Mouse (Mus musculus): ENCODE measurements around the gene Pou2f3.

Gene Pou2f3

GRCm38 (mm10) chr9:43110286-43110980, 99.7 kb downstream of the Pou2f3 start:
- DNase-seq (ENCODE audit: low spot score in 2 of 2), result no peak

DNA sequence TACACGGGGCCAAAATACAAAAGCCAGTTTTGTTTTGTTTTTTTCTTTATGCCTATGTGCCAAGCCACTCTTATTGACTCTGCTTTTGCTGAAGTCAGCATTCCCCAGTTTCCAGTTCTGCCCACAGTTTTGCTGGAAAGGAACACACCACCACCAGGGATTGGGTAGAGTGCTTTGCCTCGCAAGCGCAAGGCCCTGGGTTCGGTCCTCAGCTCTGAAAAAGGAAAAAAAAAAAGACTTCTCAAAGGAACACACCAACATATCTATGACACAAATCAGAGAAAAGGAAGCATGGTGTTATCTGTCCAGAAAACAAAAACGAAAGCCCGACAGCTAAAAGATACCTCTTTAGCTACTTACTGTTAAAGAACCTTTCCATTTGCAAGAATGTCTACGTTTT, 101.0 kb downstream of the Pou2f3 start:
- DNase-seq (ENCODE audit: low spot score in 2 of 2), result no peak

DNA sequence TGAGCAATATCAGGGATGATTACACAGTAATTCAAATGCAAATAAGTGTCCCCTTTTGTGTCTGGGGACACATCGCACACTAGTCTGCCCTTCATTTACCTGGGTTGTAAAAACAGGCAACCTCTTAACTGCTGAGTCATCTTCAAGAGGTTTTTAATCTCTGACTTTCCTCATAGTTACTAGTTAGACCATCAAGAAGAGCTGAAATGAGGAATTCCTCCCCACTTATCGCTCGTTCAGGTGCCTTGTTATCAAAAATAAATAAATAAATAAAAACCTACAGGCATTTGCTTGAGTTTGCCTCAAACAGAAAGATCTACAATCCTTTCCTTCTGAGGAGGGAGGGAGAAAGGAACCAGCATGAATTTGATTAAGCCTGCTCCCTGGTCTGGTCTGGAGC, 101.4 kb downstream of the Pou2f3 start:
- DNase-seq (ENCODE audit: low spot score in 2 of 2), result no peak

DNA sequence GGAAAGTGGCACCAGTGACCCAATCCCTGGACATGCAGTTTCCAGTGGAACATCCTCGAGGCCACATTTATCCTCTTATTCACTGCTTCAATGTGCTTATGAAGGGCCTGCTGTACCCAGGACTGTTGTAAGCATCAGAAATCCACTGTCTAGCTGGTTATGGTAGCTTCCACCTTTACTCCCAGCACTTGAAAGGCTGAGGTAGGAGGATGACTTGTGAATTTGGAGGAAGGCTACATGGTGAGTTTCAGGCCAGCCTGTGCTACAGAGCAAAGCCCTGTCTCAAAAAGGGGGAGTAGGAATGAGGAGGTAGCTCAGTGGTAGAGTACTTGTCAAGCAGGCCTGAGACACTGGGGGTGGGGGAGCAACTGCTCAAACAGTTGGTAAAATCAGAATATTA, 102.1 kb downstream of the Pou2f3 start:
- DNase-seq (ENCODE audit: low spot score in 2 of 2), result no peak

GRCm38 (mm10) chr9:43107555-43107954, 102.6 kb downstream of the Pou2f3 start:
- no peak for DNase-seq (ENCODE audit: low spot score in 2 of 2)

DNA sequence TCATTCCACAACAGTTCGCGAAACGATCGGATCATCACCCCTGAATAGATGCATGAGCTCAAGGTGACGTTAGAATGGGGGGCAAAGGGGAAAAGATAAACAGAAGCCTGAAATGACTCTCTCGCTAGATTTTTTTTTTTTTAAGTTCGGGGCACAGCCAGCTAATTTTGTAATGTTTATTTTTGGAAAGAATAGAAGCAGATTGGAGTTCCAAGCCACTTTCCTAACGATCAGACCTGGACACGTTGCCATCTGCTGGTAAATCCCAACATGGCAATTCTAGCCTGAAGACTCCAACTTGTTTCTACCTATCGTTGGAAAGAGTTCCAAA, 103.0 kb downstream of the Pou2f3 start, which contains the start of gene Arhgef12:
Arhgef12 (minus strand) TSS at position 53 of the 331 bp plus-strand sequence.
- DNase-seq (ENCODE audit: low spot score in 2 of 2), result no peak

DNA sequence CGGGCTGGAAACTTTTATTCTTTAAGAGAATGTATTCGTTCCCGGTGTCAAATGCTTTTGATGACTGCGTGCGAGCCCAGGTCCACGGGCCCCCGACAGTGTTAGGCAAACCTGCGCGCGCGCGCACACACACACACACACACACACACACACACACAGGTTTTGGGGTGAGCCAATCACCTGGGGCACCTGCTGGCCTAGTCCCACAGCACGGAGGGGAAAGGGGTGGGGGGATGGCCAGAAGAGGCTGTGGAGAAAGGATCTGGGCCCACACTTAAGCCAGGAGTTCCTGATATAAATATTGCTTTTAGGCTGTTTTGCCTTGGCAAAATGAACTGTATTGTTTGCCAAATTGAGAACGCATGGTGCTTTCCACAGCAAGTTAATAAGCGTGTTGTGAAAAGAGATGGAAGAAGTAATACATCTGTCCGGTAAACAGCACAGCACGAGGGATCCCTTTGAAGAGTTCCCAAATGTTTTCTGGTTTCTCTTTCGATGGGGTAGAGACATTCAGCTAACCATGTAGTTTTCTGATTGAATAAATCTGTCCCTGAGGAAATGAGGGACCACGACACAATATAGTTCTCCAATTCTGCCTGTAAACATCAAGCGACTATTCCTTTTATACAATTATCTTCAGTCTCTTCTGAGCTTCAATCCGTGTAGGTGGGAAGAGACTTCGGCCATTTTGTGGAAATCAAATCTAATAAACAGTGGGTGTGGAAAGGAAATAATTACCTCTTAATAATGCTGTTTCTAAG, 103.6 kb downstream of the Pou2f3 start:
- no peak for DNase-seq (ENCODE audit: low spot score in 2 of 2)

DNA sequence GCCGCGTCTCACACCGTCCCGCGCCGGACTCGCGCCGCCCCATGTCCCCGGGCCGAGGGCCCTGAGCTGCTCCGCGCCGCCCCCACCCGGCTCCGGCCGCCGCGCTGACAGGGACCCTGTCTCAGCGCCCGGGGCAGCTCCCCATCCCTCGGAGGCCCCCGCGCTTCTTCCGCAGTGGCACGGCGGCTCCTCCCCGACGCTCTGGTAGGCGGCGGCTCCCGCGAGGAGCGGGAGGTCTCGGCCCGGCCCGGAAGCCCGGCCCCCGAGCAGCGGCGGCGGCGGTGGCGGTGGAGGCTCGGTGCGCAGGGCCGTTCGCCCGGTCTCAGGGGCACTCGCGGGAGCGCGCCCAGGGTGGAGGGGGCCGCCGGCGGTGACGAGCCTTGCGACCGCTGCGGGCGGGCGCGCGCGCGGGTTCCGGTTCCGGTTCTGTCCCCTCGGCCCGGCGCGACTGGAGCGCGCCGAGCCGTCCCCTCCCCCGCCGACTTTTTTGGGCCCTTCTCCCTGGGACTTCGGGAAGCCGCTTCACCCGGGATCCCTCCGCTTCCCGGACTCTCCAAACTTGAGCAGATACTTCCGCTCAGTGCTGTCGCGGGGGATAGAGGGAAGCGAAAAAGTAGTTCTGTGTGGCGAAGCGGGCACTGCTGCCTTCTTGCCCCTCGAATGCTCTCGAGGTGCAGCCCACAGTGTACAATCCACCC, 104.4 kb downstream of the Pou2f3 start:
- DNase-seq (ENCODE audit: low spot score in 2 of 2), result peak; percentile 83 to 84

- DNase-seq (ENCODE audit: low spot score in 2 of 2), result no peak
Measured at GRCm38 (mm10) chr9:43104873-43105663, 105.1 kb downstream of the Pou2f3 start.

GRCm38 (mm10) chr9:43104526-43104872, 105.7 kb downstream of the Pou2f3 start:
- no peak for DNase-seq (ENCODE audit: low spot score in 2 of 2)

- DNase-seq (ENCODE audit: low spot score in 2 of 2), result no peak
Measured at GRCm38 (mm10) chr9:43103675-43104299, 106.4 kb downstream of the Pou2f3 start.

GRCm38 (mm10) chr9:43102931-43103330, 107.2 kb downstream of the Pou2f3 start:
- DNase-seq (ENCODE audit: low spot score in 2 of 2), result no peak

GRCm38 (mm10) chr9:43101936-43102595, 108.1 kb downstream of the Pou2f3 start:
- no peak for DNase-seq (ENCODE audit: low spot score in 2 of 2)

DNA sequence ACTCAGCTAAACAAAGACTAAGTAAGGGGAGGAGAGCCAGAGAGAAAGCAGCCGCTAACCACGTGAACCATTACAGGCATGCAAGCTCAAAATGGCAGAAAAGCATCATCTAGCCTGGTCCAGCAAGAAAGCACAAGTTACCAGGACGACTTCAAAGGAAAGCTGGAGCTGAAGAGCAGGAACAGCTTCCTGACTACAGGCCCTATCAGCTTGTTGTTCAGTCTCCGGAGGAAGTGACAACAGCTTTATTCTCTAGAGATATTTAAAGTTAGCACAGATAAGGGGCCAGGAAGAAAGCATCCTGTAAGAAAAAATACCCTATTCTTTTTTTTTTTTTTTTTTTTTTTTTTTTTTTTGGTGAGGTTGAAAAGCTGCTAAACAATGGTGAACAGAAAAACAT, 111.2 kb downstream of the Pou2f3 start:
- DNase-seq (ENCODE audit: low spot score in 2 of 2), result no peak

- DNase-seq (ENCODE audit: low spot score in 2 of 2), result no peak
Measured at GRCm38 (mm10) chr9:43097801-43098557, 112.2 kb downstream of the Pou2f3 start.

DNA sequence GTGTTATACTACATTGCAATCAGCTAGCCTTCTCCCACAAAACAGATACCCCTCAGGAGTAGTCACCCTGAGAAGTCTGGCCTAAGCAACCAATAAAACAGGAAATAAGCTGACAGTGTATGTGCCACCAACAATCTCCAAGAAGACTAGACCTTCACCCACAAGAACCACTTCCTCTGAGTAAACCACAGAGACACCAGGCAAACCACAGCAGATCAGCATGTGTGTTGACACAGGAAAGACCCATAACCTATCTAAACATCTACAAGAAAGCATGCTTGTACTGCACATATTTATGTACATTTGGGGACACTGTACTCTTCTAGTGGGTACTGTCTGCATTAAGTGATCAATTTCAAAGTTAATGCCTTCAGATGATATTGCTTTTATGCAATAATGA, 113.8 kb downstream of the Pou2f3 start:
- DNase-seq (ENCODE audit: low spot score in 2 of 2), result no peak

- DNase-seq (ENCODE audit: low spot score in 2 of 2), result no peak
Measured at GRCm38 (mm10) chr9:43094828-43095227, 115.3 kb downstream of the Pou2f3 start.

- no peak for DNase-seq (ENCODE audit: low spot score in 2 of 2)
Measured at GRCm38 (mm10) chr9:43093803-43094202, 116.4 kb downstream of the Pou2f3 start.

- DNase-seq (ENCODE audit: low spot score in 2 of 2), result no peak
Measured at GRCm38 (mm10) chr9:43085686-43086285, 124.4 kb downstream of the Pou2f3 start.

Data from right cerebral cortex, postnatal 36 days (tissue).